Comparison of ENCODE assay signal across 19 mouse cellular contexts in genomic region chr4:8953181-8953580, GRCm38 (mm10).
DNase-seq lines count a peak whose midpoint lies in the region; ATAC-seq lines count a peak whose summit lies in the region.
"Had no signal": no experiment of that assay in that cellular context is flagged by ENCODE, and none has a peak within 500 bp of the region (broad histone marks: within the 10 kb centered on the region; RNA-seq: fewer than 3 reads in every experiment).

No protein-coding gene starts in this region.

- H3K4me2 ChIP-seq in forebrain, embryonic 13.5 days: no peak overlapping the region
- no peak overlapping the region for H3K4me2 ChIP-seq in heart, embryonic 15.5 days
- no peak overlapping the region for H3K4me2 ChIP-seq in kidney, embryonic 16.5 days (replicated peaks; ENCODE audit: low read depth, low read length)
- H3K4me2 ChIP-seq: hindbrain, embryonic 13.5 days; limb, embryonic 12.5 days; liver, embryonic 13.5 days; lung, embryonic 14.5 days had no signal

- H3K27me3 ChIP-seq in forebrain, embryonic 10.5 days (ENCODE audit: poor library complexity, severe bottlenecking): no peaks in the 10 kb centered on the region
- H3K27me3 ChIP-seq in forebrain, embryonic 13.5 days: no peaks in the 10 kb centered on the region
- no peaks in the 10 kb centered on the region for H3K27me3 ChIP-seq in heart, embryonic 15.5 days
- H3K27me3 ChIP-seq in kidney, embryonic 16.5 days (ENCODE audit: insufficient read depth, low read length): no peaks in the 10 kb centered on the region
- H3K27me3 ChIP-seq: hindbrain, embryonic 13.5 days; liver, embryonic 13.5 days had no signal

- WGBS in forebrain, embryonic 10.5 days: 87% methylated on average over 7 of the region's 7 CpGs
- 90% methylated on average over 7 of the region's 7 CpGs for WGBS in forebrain, embryonic 13.5 days
- 84% methylated on average over 7 of the region's 7 CpGs for WGBS in heart, embryonic 15.5 days
- WGBS in kidney, embryonic 16.5 days: 81% methylated on average over 7 of the region's 7 CpGs

- 0 out of 2 replicates have a peak overlapping the region, but pooled peaks have one; percentile 62 for H3K27ac ChIP-seq in forebrain, embryonic 10.5 days
- H3K27ac ChIP-seq in forebrain, embryonic 13.5 days: no peak overlapping the region
- H3K27ac ChIP-seq in heart, embryonic 15.5 days: peak overlapping the region; percentile 95
- no peak overlapping the region for H3K27ac ChIP-seq in kidney, embryonic 16.5 days (ENCODE audit: low read length)
- H3K27ac ChIP-seq: limb, embryonic 12.5 days; liver, embryonic 13.5 days had no signal

- H3K9ac ChIP-seq in forebrain, embryonic 13.5 days: no peak overlapping the region
- no peak overlapping the region for H3K9ac ChIP-seq in heart, embryonic 15.5 days
- H3K9ac ChIP-seq in kidney, embryonic 16.5 days (replicated peaks; ENCODE audit: low read length): no peak overlapping the region
- H3K9ac ChIP-seq: hindbrain, embryonic 13.5 days; limb, embryonic 12.5 days; liver, embryonic 13.5 days; lung, embryonic 14.5 days had no signal

- DNase-seq in forebrain, embryonic 10.5 days (ENCODE audit: extremely low spot score, low spot score): no peak
- no peak for DNase-seq in heart, adult 18-20 months
- DNase-seq in kidney, postnatal 25 days: peak; percentile 12 to 47
- DNase-seq in skeletal muscle tissue, adult 2 months (ENCODE audit: low read depth, low spot score): peak; percentile 52
- DNase-seq: adrenal gland, adult 2 months; cerebellum, adult 11 months; embryo, embryonic 11 days; gastrocnemius, postnatal 14 days; liver, embryonic 13.5 days; lung, embryonic 14.5 days; lung, postnatal 36 days; right cerebral cortex, postnatal 14 days; thymus, adult 18-20 months; thymus, postnatal 4 days had no signal

- H3K4me3 ChIP-seq in forebrain, embryonic 10.5 days: no peak overlapping the region
- no peak overlapping the region for H3K4me3 ChIP-seq in forebrain, embryonic 13.5 days
- H3K4me3 ChIP-seq in heart, embryonic 15.5 days: no peak overlapping the region
- H3K4me3 ChIP-seq in kidney, embryonic 16.5 days (ENCODE audit: low read length): no peak overlapping the region
- H3K4me3 ChIP-seq: hindbrain, embryonic 13.5 days; limb, embryonic 12.5 days; liver, embryonic 13.5 days had no signal

- H3K4me1 ChIP-seq in forebrain, embryonic 10.5 days: peaks cover 40% of the 10 kb centered on the region
- peaks cover 48% of the 10 kb centered on the region for H3K4me1 ChIP-seq in forebrain, embryonic 13.5 days
- H3K4me1 ChIP-seq in heart, embryonic 15.5 days (replicated peaks): peaks cover 30% of the 10 kb centered on the region
- H3K4me1 ChIP-seq in kidney, embryonic 16.5 days (ENCODE audit: insufficient read depth, low read length): no peaks in the 10 kb centered on the region; the same call in 1 of the 2 replicates

- H3K36me3 ChIP-seq in forebrain, embryonic 10.5 days (replicated peaks): no peaks in the 10 kb centered on the region
- H3K36me3 ChIP-seq in forebrain, embryonic 13.5 days (ENCODE audit: poor library complexity, severe bottlenecking): no peaks in the 10 kb centered on the region
- H3K36me3 ChIP-seq in heart, embryonic 15.5 days: no peaks in the 10 kb centered on the region
- H3K36me3 ChIP-seq in kidney, embryonic 16.5 days (ENCODE audit: insufficient read depth, low read length): no peaks in the 10 kb centered on the region
- H3K36me3 ChIP-seq: hindbrain, embryonic 13.5 days; limb, embryonic 12.5 days; liver, embryonic 13.5 days had no signal

- peaks cover 5% of the 10 kb centered on the region; the same call in 1 of the 2 replicates for H3K9me3 ChIP-seq in forebrain, embryonic 10.5 days
- H3K9me3 ChIP-seq in forebrain, embryonic 13.5 days (replicated peaks): 0 out of 2 replicates have a peak, but pooled peaks cover 7% of the 10 kb centered on the region
- no peaks in the 10 kb centered on the region for H3K9me3 ChIP-seq in heart, embryonic 15.5 days (replicated peaks)
- H3K9me3 ChIP-seq in kidney, embryonic 16.5 days (ENCODE audit: low read length): no peaks in the 10 kb centered on the region
- H3K9me3 ChIP-seq: hindbrain, embryonic 13.5 days; limb, embryonic 12.5 days; liver, embryonic 13.5 days had no signal

- ATAC-seq in forebrain, embryonic 13.5 days: no peak
- no peak for ATAC-seq in heart, embryonic 15.5 days (replicated peaks; ENCODE audit: insufficient number of reproducible peaks, insufficient read depth, low FRiP score, low read depth)
- ATAC-seq in kidney, embryonic 16.5 days (ENCODE audit: low FRiP score, low TSS enrichment): no peak

Comparison
In these comparisons a context has a peak if more than half of its experiments do, and no peak if none do; other contexts are left out.
1. H3K27ac ChIP-seq: peak in forebrain, embryonic 10.5 days (single experiment) and heart, embryonic 15.5 days (single experiment); none in forebrain, embryonic 13.5 days (single experiment) and kidney, embryonic 16.5 days (single experiment).
2. DNase-seq: peak in kidney, postnatal 25 days (2 of 2) and skeletal muscle tissue, adult 2 months (single experiment); none in forebrain, embryonic 10.5 days (single experiment) and heart, adult 18-20 months (0 of 2).